Comparison of ENCODE assay signal across 18 mouse cellular contexts in the genomic region with DNA sequence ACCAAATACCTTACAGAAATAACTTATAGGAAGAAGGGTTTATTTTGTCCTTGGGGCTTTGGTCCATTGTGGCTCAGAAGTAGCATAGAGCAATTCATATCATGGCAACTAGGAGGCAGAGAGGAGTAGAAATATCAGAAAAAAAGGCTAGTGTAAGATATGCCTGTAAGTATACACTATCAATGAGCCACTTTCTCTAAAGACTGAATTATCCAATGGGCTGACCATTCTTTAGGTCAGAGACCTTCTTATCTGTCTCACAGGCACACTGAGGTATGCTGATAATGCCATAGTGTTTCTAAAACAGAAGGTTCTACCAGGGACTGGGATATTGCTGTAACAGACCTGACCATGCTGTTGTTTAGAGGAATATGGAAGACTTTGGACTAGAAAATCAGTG. TPM values are rescaled to one million over a fixed set of nuclear protein-coding genes. Genes with fewer than 3 reads are reported as not detected.
DNase-seq lines count a peak whose midpoint lies in the region; ATAC-seq and TF ChIP-seq lines count a peak whose summit lies in the region.
"Had no signal": no experiment of that assay in that cellular context is flagged by ENCODE, and none has a peak within 500 bp of the region (broad histone marks: within the 10 kb centered on the region; RNA-seq: fewer than 3 reads in every experiment).

No protein-coding gene starts in this region.

- no peak for DNase-seq in kidney, postnatal 0 days (ENCODE audit: low spot score)
- DNase-seq in kidney, postnatal 14 days: no peak
- DNase-seq in spleen, postnatal 14 days (ENCODE audit: low spot score in 2 of 2): no peak
- DNase-seq in ovary, postnatal 14 days (ENCODE audit: low spot score): no peak
- no peak for DNase-seq in embryo, embryonic 9.5 days (ENCODE audit: extremely low spot score)
- DNase-seq: adrenal gland, postnatal 36 days; cerebellum, adult 2 months; gastrocnemius, postnatal 25 days; lung, embryonic 14.5 days; lung, postnatal 36 days; thymus, postnatal 36 days had no signal

- H3K4me3 ChIP-seq in kidney, postnatal 0 days (replicated peaks; ENCODE audit: low read depth, low read length): no peak overlapping the region
- no peak overlapping the region for H3K4me3 ChIP-seq in liver, embryonic 15.5 days (replicated peaks)
- H3K4me3 ChIP-seq in forebrain, embryonic 15.5 days: no peak overlapping the region
- H3K4me3 ChIP-seq: heart, embryonic 10.5 days; midbrain, embryonic 10.5 days had no signal

- no peak overlapping the region for H3K9ac ChIP-seq in kidney, postnatal 0 days (ENCODE audit: low read depth, low read length)
- no peak overlapping the region for H3K9ac ChIP-seq in liver, embryonic 15.5 days
- no peak overlapping the region for H3K9ac ChIP-seq in forebrain, embryonic 15.5 days (replicated peaks)
- H3K9ac ChIP-seq: lung, embryonic 14.5 days had no signal

- H3K27me3 ChIP-seq in kidney, postnatal 0 days (ENCODE audit: insufficient read depth, low read length): no peaks in the 10 kb centered on the region
- H3K27me3 ChIP-seq in liver, embryonic 15.5 days: no peaks in the 10 kb centered on the region
- H3K27me3 ChIP-seq in forebrain, embryonic 15.5 days: no peaks in the 10 kb centered on the region
- H3K27me3 ChIP-seq: Patski had no signal

- ATAC-seq in kidney, postnatal 0 days (replicated peaks; ENCODE audit: low FRiP score, low read depth): no peak
- 0 out of 2 replicates have a peak, but pooled peaks have one; percentile 36 for ATAC-seq in common myeloid progenitor, adult 5-6 weeks (replicated peaks; ENCODE audit: low read depth, poor library complexity, severe bottlenecking)
- peak; percentile 81 for ATAC-seq in liver, embryonic 15.5 days (ENCODE audit: insufficient read depth)
- no peak for ATAC-seq in forebrain, embryonic 15.5 days (replicated peaks)
- ATAC-seq: forebrain, embryonic 14.5 days; Patski had no signal

- peak; percentile 17; the same call in 1 of the 2 replicates for TF ChIP-seq CTCF in kidney, postnatal 0 days (IDR thresholded peaks at IDR 0.05; ENCODE audit: low read depth)

- no peaks in the 10 kb centered on the region for H3K36me3 ChIP-seq in kidney, postnatal 0 days (ENCODE audit: insufficient read depth, low read length)
- peaks cover 44% of the 10 kb centered on the region for H3K36me3 ChIP-seq in liver, embryonic 15.5 days (replicated peaks)
- no peaks in the 10 kb centered on the region for H3K36me3 ChIP-seq in forebrain, embryonic 15.5 days

- H3K27ac ChIP-seq in kidney, postnatal 0 days: no peak overlapping the region
- no peak overlapping the region for H3K27ac ChIP-seq in liver, embryonic 15.5 days (replicated peaks)
- no peak overlapping the region for H3K27ac ChIP-seq in forebrain, embryonic 15.5 days (replicated peaks)
- H3K27ac ChIP-seq: heart, embryonic 10.5 days; midbrain, embryonic 10.5 days had no signal

- no peak overlapping the region for H3K4me2 ChIP-seq in kidney, postnatal 0 days (ENCODE audit: low read length)
- no peak overlapping the region for H3K4me2 ChIP-seq in liver, embryonic 15.5 days
- no peak overlapping the region for H3K4me2 ChIP-seq in forebrain, embryonic 15.5 days (replicated peaks)
- H3K4me2 ChIP-seq: lung, embryonic 14.5 days had no signal

- no peaks in the 10 kb centered on the region for H3K9me3 ChIP-seq in kidney, postnatal 0 days (replicated peaks; ENCODE audit: low read length)
- no peaks in the 10 kb centered on the region for H3K9me3 ChIP-seq in liver, embryonic 15.5 days (replicated peaks)
- H3K9me3 ChIP-seq in forebrain, embryonic 15.5 days: no peaks in the 10 kb centered on the region
- H3K9me3 ChIP-seq: heart, embryonic 10.5 days; midbrain, embryonic 10.5 days had no signal

- H3K4me1 ChIP-seq in kidney, postnatal 0 days (replicated peaks; ENCODE audit: insufficient read depth, low read length): no peaks in the 10 kb centered on the region
- H3K4me1 ChIP-seq in liver, embryonic 15.5 days (replicated peaks): peaks cover 28% of the 10 kb centered on the region
- H3K4me1 ChIP-seq in forebrain, embryonic 15.5 days: no peaks in the 10 kb centered on the region
- H3K4me1 ChIP-seq: midbrain, embryonic 10.5 days had no signal

RNA-seq across cellular contexts. Expression of gene Bard1, which starts 32.2 kb away (rescaled TPM):
- 1.0 and 1.4 TPM in 2 replicates for polyA plus RNA-seq in kidney, postnatal 0 days (2015; fragmentation: Nextera tagmentation; extraction: Ambion mirVana)
- 16.5 and 20.8 TPM in 2 replicates for total RNA-seq in common myeloid progenitor, adult 5-6 weeks (2017)
- 2.0 and 2.5 TPM in 2 replicates for polyA plus RNA-seq in liver, embryonic 15.5 days (2015; fragmentation: Nextera tagmentation; extraction: Ambion mirVana)
- polyA plus RNA-seq in forebrain, embryonic 15.5 days (2015; fragmentation: Nextera tagmentation; extraction: Ambion mirVana): 1.1 and 1.3 TPM in 2 replicates

Comparison
In these comparisons a context has a peak if more than half of its experiments do, and no peak if none do; other contexts are left out.
1. ATAC-seq: peak in common myeloid progenitor, adult 5-6 weeks (single experiment) and liver, embryonic 15.5 days (single experiment); none in kidney, postnatal 0 days (single experiment) and forebrain, embryonic 15.5 days (single experiment).